Mouse (Mus musculus): Measurements from ENCODE around the gene Muc5ac. TPM values are rescaled to one million over a fixed set of nuclear protein-coding genes. Genes with fewer than 3 reads are reported as not detected.

Gene Muc5ac
- 0.03 TPM in 1 of 2 replicates, not detected in the other for polyA plus RNA-seq (2015; fragmentation: Nextera tagmentation; extraction: Ambion mirVana)

DNA sequence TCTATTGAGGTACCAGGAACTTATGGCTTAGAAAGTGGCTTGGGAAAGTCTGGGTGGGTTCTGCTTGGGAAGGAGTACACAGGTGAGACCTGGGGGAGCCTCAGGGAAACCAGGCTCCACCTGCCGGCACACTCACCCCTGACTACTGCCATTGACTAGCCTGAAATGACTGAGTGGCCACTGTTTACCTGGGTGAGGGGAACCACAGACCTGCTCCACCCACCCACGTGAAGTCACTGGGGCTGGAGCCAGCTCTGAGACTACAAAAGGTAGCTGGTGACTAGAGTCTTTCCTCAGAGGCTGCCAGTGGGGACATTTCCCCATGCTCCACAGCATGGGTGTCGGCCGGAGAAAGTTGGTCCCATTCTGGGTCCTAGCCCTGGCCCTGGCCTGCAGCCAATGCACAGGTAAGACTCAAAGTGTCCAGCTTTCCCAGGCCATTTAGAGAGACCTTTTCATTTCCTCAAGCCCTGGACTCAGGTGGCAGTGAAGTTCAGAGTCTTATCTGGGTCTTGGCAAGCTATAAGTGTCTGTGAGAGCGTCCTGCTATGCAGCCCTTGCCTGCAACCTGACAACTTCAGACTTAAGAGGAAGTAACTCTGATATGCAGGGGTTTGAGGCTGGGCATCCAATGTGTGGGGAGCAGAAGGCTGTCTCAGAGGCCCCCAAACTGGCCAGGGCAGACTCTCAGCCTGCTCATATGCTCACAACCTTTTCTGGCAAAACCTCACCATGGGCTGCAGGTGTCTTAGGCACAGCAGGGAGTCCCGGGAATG, at the start of gene Muc5ac:
Gene Muc5ac, plus strand, starts transcription at position 296 of the 776 bp plus-strand sequence.
- Histone ChIP-seq H3K9ac (replicated peaks) (no peak within 1 kb of the TSS), H3K4me2 (no peak within 1 kb of the TSS), H3K9me3 (replicated peaks) (no peaks in the 10 kb centered on the region), H3K36me3 (no peaks in the 10 kb centered on the region), H3K27ac (replicated peaks) (no peak within 1 kb of the TSS), H3K27me3 (replicated peaks) (no peaks in the 10 kb centered on the region), H3K4me1 (no peaks in the 10 kb centered on the region), H3K4me3 (replicated peaks) (no peak within 1 kb of the TSS)
- ATAC-seq (ENCODE audit: low FRiP score), result no peak
- 90% methylated on average over 6 of the region's 6 CpGs for WGBS

DNA sequence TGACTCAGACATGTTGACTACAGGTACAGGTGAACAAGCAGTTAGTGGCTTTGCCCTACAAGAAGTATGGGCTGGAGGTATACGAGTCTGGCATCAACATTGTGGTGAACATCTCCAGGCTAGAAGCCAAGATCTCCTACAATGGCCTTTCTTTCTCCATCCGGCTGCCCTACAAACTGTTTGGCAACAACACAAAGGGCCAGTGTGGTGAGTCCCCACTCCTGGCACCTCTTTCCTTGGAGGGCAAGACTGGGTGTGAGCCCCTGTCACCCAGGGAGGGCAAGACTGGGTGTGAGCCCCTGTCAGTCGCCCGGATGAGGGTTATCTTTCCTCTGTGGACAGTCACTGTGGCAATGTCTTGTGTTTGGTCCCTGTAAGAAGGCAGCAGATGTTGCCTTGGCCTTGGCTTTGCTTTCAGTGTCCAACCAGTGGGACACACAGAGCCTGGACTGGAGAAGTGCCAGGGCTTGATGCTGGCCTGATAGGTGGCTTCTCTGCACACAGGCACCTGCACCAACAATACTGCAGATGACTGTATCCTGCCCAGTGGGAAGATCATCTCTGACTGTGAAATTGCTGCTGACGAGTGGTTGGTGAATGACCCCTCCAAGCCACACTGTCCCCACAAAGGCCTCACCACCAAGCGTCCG, 41.2 kb upstream of the Muc5ac start:
- Histone ChIP-seq H3K9ac (replicated peaks) (no peak overlapping the region), H3K9me3 (replicated peaks) (no peaks in the 10 kb centered on the region), H3K4me1 (no peaks in the 10 kb centered on the region), H3K27ac (replicated peaks) (no peak overlapping the region), H3K27me3 (replicated peaks) (no peaks in the 10 kb centered on the region), H3K4me2 (no peak overlapping the region), H3K4me3 (replicated peaks) (no peak overlapping the region), H3K36me3 (no peaks in the 10 kb centered on the region)
- no peak for ATAC-seq (ENCODE audit: low FRiP score)
- WGBS, result 89% methylated on average over 7 of the region's 7 CpGs

DNA sequence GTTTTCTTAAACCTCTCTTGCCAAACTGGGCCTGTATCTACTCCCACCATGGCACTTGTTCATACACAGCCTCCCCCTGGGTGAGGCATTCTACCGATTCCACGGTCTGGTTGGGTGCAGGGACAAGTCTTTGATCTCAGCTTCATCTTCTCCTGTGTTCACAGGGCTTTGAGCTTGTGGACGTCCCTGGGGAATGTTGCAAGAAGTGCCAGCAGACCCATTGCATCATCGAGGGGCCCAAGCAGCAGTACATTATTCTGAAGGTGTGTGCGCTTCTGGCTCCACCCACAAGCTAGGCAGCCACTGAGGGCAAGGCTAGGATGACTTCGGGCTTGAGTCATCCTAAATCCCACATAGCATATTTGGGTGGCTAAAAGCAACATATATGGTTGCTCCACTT, 36.3 kb upstream of the Muc5ac start:
- no peaks in the 10 kb centered on the region for H3K4me1 ChIP-seq
- no peak for ATAC-seq (ENCODE audit: low FRiP score)
- H3K4me3 ChIP-seq (replicated peaks), result no peak overlapping the region
- H3K36me3 ChIP-seq, result no peaks in the 10 kb centered on the region
- whole genome bisulfite sequencing, result 84% methylated on average over 6 of the region's 6 CpGs
- H3K9ac ChIP-seq (replicated peaks), result no peak overlapping the region
- H3K4me2 ChIP-seq, result no peak overlapping the region
- H3K9me3 ChIP-seq (replicated peaks), result no peaks in the 10 kb centered on the region
- H3K27ac ChIP-seq (replicated peaks), result no peak overlapping the region
- H3K27me3 ChIP-seq (replicated peaks), result no peaks in the 10 kb centered on the region

DNA sequence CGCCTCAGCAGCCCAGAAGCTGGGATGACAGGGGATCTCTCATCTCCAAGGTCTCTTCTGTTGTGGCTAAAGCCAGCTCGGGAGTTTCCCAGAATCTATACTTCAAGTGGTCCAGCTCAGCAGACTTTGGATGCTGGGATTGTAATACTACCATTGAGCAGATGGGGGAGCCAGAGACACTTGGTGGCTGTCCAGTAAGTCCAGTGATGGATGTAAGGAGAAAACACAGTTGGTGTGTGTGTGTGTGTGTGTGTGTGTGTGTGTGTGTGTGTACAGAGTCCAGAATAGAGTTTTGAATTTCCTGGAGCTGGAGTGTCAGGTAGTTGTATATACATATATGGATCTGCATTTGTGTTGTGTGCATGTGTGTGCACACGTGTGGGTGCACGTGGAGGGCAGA, 32.9 kb upstream of the Muc5ac start:
- no peaks in the 10 kb centered on the region for H3K4me1 ChIP-seq
- WGBS, result 58% methylated on average over 4 of the region's 4 CpGs
- H3K36me3 ChIP-seq, result no peaks in the 10 kb centered on the region
- ATAC-seq (ENCODE audit: low FRiP score), result no peak
- no peaks in the 10 kb centered on the region for H3K27me3 ChIP-seq (replicated peaks)
- no peaks in the 10 kb centered on the region for H3K9me3 ChIP-seq (replicated peaks)
- H3K4me3 ChIP-seq (replicated peaks), result no peak overlapping the region
- H3K9ac ChIP-seq (replicated peaks), result no peak overlapping the region
- H3K27ac ChIP-seq (replicated peaks), result no peak overlapping the region
- no peak overlapping the region for H3K4me2 ChIP-seq

DNA sequence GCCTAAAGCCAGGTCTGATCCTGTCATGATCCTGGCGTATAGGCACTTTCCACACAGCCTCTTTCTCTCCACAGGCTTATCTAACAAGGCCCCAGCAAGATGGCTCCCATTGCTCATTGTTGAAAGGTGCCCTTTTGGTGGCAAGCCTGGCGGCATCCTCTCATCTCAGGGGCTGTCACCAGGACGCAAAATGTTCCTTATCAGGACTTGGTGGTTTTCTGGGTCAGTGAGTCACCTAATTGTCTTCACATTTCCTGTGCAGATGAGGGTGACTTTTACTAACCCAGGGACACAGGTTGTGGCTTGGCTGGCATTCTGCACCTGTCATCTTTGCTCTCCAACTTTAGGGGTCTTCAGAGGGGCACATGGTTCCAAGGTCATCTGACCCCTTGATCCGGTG, 30.5 kb upstream of the Muc5ac start:
- no peaks in the 10 kb centered on the region for H3K4me1 ChIP-seq
- no peak overlapping the region for H3K27ac ChIP-seq (replicated peaks)
- WGBS, result 84% methylated on average over 4 of the region's 4 CpGs
- no peaks in the 10 kb centered on the region for H3K27me3 ChIP-seq (replicated peaks)
- H3K9me3 ChIP-seq (replicated peaks), result no peaks in the 10 kb centered on the region
- no peak overlapping the region for H3K4me2 ChIP-seq
- H3K36me3 ChIP-seq, result no peaks in the 10 kb centered on the region
- H3K9ac ChIP-seq (replicated peaks), result no peak overlapping the region
- no peak for ATAC-seq (ENCODE audit: low FRiP score)
- no peak overlapping the region for H3K4me3 ChIP-seq (replicated peaks)

DNA sequence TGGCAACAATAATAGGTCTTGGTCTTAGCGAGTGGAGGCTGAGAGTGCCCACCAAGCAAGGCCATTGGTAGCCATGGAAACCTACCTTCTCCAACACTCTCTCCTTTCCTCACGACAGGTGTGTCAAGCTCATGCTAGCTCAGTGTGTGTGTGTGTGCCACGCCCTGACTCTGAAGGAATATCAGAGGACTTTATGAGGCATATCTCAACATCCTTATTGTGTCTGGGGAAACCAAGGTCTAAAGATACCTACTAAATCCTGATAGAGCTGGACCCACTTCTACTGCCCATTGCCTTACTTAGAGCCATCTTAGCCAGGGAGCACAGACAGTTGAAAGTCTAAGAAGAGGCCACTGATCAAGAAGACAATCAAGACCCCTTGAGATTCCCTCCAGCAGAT, 18.3 kb upstream of the Muc5ac start:
- ATAC-seq (ENCODE audit: low FRiP score), result no peak
- H3K4me1 ChIP-seq, result no peaks in the 10 kb centered on the region
- H3K9me3 ChIP-seq (replicated peaks), result no peaks in the 10 kb centered on the region
- H3K27me3 ChIP-seq (replicated peaks), result no peaks in the 10 kb centered on the region
- no peak overlapping the region for H3K4me3 ChIP-seq (replicated peaks)
- H3K36me3 ChIP-seq, result no peaks in the 10 kb centered on the region
- no peak overlapping the region for H3K9ac ChIP-seq (replicated peaks)
- 86% methylated on average over 3 of the region's 3 CpGs for WGBS
- H3K4me2 ChIP-seq, result no peak overlapping the region
- H3K27ac ChIP-seq (replicated peaks), result no peak overlapping the region

DNA sequence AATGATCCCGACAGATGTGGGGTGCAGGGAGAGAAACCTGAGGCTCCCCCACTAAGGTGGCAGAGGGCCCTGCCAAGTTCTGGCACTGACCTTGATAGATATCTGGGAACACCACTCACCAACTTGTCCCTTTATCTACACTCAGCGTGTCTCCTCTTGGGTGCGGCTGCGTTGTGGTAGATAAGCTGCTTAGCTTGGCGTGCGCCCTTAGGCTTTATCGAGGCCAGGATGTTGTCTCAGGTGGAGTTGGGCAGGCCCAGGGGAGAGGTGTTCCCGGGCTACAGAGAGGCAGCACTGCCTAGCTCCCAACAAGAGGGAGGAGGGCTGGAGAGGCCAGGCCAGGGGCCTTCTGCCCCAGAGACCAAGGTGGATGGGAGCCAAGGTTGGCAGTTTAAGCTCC, 17.8 kb upstream of the Muc5ac start:
- H3K27me3 ChIP-seq (replicated peaks), result no peaks in the 10 kb centered on the region
- no peaks in the 10 kb centered on the region for H3K4me1 ChIP-seq
- no peak overlapping the region for H3K4me2 ChIP-seq
- ATAC-seq (ENCODE audit: low FRiP score), result no peak
- H3K9ac ChIP-seq (replicated peaks), result no peak overlapping the region
- WGBS, result 89% methylated on average over 8 of the region's 8 CpGs
- no peaks in the 10 kb centered on the region for H3K36me3 ChIP-seq
- no peak overlapping the region for H3K4me3 ChIP-seq (replicated peaks)
- no peak overlapping the region for H3K27ac ChIP-seq (replicated peaks)
- H3K9me3 ChIP-seq (replicated peaks), result no peaks in the 10 kb centered on the region

DNA sequence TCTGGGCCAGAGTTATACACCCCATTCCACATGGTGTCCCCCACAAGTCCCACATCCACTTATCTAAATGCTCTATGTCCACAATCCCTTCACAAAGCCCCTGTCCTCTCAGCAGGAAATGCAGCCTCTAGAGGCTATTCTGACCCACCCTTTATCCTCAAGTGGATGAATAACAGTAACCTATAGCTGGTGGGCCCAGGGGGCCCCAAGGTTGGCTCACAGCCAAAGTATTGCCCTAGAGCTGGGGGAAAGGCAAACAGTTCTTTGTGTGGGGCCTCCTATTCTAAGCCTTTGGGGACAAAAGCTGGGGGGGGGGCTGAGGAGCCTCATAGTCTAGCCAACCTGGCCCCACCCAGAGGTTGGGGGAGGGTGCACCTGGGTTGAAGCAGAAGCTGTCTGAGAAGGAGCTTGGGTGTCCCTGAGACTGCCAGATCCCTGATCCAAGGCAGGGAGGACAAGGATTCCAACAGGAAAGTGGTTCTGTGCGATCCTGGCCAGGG, 16.7 kb upstream of the Muc5ac start:
- Histone ChIP-seq H3K27me3 (replicated peaks) (no peaks in the 10 kb centered on the region), H3K4me2 (no peak overlapping the region), H3K9me3 (replicated peaks) (no peaks in the 10 kb centered on the region), H3K27ac (replicated peaks) (no peak overlapping the region), H3K4me3 (replicated peaks) (no peak overlapping the region), H3K36me3 (no peaks in the 10 kb centered on the region), H3K9ac (replicated peaks) (no peak overlapping the region), H3K4me1 (no peaks in the 10 kb centered on the region)
- 65% methylated on average over 1 of the region's 1 CpGs for WGBS
- ATAC-seq (ENCODE audit: low FRiP score), result no peak

DNA sequence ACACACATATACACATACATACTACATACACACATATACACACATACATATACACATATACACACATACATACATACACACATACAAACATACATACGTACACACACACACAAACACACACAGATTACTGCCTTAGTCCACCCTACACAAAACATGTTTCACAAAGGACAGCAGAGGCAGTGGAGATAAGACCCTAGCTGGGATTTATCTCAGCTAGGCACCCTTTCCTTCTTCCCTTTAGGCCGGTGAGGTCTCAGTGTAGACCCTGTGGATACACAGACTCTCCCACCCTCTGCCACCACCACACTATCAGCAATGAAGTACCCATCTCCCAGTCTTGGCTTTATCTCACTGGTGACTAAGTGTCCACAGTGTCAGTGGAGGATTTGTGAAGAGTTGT, 13.9 kb upstream of the Muc5ac start:
- H3K36me3 ChIP-seq, result no peaks in the 10 kb centered on the region
- no peak for ATAC-seq (ENCODE audit: low FRiP score)
- H3K4me3 ChIP-seq (replicated peaks), result no peak overlapping the region
- H3K9ac ChIP-seq (replicated peaks), result no peak overlapping the region
- H3K27ac ChIP-seq (replicated peaks), result no peak overlapping the region
- H3K4me2 ChIP-seq, result no peak overlapping the region
- H3K27me3 ChIP-seq (replicated peaks), result no peaks in the 10 kb centered on the region
- no peaks in the 10 kb centered on the region for H3K4me1 ChIP-seq
- H3K9me3 ChIP-seq (replicated peaks), result no peaks in the 10 kb centered on the region
- 97% methylated on average over 2 of the region's 2 CpGs for WGBS

DNA sequence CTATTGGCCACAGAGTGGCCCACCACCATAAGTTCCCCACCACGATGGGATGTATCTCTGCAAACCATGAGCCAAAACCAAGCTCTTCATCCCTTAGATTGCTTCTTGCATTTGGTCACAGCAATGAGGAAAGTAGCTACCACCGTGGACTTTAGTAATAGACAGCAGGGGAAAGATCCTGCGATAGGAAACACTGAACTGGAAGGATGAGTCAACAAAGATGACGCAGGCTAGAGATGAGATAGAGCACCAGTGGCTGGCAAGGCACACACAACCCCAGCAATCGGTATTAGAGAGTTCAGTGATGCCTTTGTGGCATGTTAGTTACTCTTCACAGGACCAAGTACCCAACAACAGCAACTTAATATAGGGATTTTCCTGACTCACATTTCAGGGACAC, 12.6 kb upstream of the Muc5ac start:
- Histone ChIP-seq H3K4me2 (no peak overlapping the region), H3K27ac (replicated peaks) (no peak overlapping the region), H3K9me3 (replicated peaks) (no peaks in the 10 kb centered on the region), H3K27me3 (replicated peaks) (no peaks in the 10 kb centered on the region), H3K4me1 (no peaks in the 10 kb centered on the region), H3K36me3 (no peaks in the 10 kb centered on the region), H3K9ac (replicated peaks) (no peak overlapping the region), H3K4me3 (replicated peaks) (no peak overlapping the region)
- WGBS, result 94% methylated on average over 5 of the region's 5 CpGs
- ATAC-seq (ENCODE audit: low FRiP score), result no peak

DNA sequence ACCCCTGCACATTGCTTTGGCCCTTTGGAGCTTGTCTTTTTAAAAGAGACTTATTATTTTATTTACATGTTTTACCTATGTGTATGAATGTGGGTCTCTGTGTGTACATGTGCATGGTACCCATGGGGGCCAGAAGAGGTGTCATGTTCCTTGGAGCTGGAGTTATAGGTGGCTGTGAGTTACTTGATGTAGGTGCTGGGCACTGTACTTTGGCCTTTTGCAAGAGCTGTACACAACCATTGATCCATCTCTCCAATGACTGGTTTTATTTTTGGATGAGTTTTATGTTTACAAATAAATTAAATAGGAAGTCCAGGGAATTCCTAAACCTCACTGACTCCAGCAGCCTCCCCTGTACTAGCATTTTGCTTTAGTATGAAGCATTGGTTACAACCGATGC, 5.5 kb downstream of the Muc5ac start:
- Histone ChIP-seq H3K27me3 (replicated peaks) (no peaks in the 10 kb centered on the region), H3K9me3 (replicated peaks) (no peaks in the 10 kb centered on the region), H3K9ac (replicated peaks) (no peak overlapping the region), H3K4me3 (replicated peaks) (no peak overlapping the region), H3K4me2 (no peak overlapping the region), H3K4me1 (no peaks in the 10 kb centered on the region), H3K27ac (replicated peaks) (no peak overlapping the region), H3K36me3 (no peaks in the 10 kb centered on the region)
- ATAC-seq (ENCODE audit: low FRiP score), result no peak
- 94% methylated on average over 1 of the region's 1 CpGs for WGBS

DNA sequence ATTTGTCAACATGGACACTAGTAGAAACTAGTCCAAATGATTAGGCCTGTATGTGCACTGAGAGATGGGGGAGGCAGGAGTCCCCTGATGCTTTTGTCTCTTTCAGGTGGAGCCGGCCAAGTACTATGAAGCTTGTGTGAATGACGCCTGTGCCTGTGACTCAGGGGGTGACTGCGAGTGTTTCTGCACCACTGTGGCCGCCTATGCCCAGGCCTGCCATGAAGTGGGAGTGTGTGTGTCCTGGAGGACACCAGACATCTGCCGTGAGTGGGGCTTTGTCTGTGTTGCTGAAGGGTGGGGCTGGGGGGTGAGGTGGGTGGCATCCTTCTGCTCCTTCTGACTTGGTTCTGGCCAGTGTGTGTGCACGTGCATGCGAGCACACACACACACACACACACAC, 14.4 kb downstream of the Muc5ac start:
- H3K4me1 ChIP-seq, result no peaks in the 10 kb centered on the region
- H3K4me2 ChIP-seq, result no peak overlapping the region
- no peaks in the 10 kb centered on the region for H3K36me3 ChIP-seq
- no peaks in the 10 kb centered on the region for H3K9me3 ChIP-seq (replicated peaks)
- no peak overlapping the region for H3K27ac ChIP-seq (replicated peaks)
- H3K27me3 ChIP-seq (replicated peaks), result no peaks in the 10 kb centered on the region
- H3K4me3 ChIP-seq (replicated peaks), result no peak overlapping the region
- no peak for ATAC-seq (ENCODE audit: low FRiP score)
- WGBS, result 90% methylated on average over 7 of the region's 7 CpGs
- no peak overlapping the region for H3K9ac ChIP-seq (replicated peaks)

All from neural tube, embryonic 15.5 days (tissue).